Mouse (Mus musculus): ENCODE measurements around the gene Fbh1. TPM values are rescaled to one million over a fixed set of nuclear protein-coding genes. Genes with fewer than 3 reads are reported as not detected.

Gene Fbh1
- polyA plus RNA-seq (2016; fragmentation: Nextera tagmentation; extraction: Ambion mirVana), result 104 TPM in 2 replicates

- Histone ChIP-seq H3K4me1 (peaks cover 27% of the 10 kb centered on the region), H3K27ac (peak within 1 kb of the TSS; percentile 92), H3K4me3 (peak within 1 kb of the TSS; percentile 74), H3K36me3 (replicated peaks) (peaks cover 29% of the 10 kb centered on the region), H3K9me3 (no peaks in the 10 kb centered on the region), H3K27me3 (ENCODE audit: poor library complexity, severe bottlenecking) (no peaks in the 10 kb centered on the region)
- under 1% methylated on average over 73 of the region's 73 CpGs for WGBS
- peak; percentile 100 for DNase-seq (ENCODE audit: extremely low spot score, low spot score)
These were observed at the start of gene Fbh1, which contains the start of gene Ankrd16 for GRCm38 (mm10) chr2:11777091-11778068. Gene Fbh1 (minus strand): TSS chr2:11777582. Gene Ankrd16 (plus strand): TSS chr2:11777876.

- Histone ChIP-seq H3K4me1 (no peaks in the 10 kb centered on the region), H3K27me3 (ENCODE audit: poor library complexity, severe bottlenecking) (no peaks in the 10 kb centered on the region), H3K9me3 (no peaks in the 10 kb centered on the region), H3K4me3 (no peak overlapping the region), H3K36me3 (replicated peaks) (no peaks in the 10 kb centered on the region), H3K27ac (no peak overlapping the region)
- WGBS, result 87% methylated on average over 2 of the region's 2 CpGs
- DNase-seq (ENCODE audit: extremely low spot score, low spot score), result no peak
These were observed 24.0 kb upstream of the Fbh1 start for GRCm38 (mm10) chr2:11801299-11801930.

GRCm38 (mm10) chr2:11797930-11798364 is 20.6 kb upstream of the Fbh1 start:
- Histone ChIP-seq H3K36me3 (replicated peaks) (peaks cover 17% of the 10 kb centered on the region), H3K27ac (peak overlapping the region; percentile 15; the same call in 1 of the 2 replicates), H3K4me3 (no peak overlapping the region), H3K27me3 (ENCODE audit: poor library complexity, severe bottlenecking) (no peaks in the 10 kb centered on the region), H3K4me1 (no peaks in the 10 kb centered on the region), H3K9me3 (no peaks in the 10 kb centered on the region)
- WGBS, result 70% methylated on average over 5 of the region's 5 CpGs
- no peak for DNase-seq (ENCODE audit: extremely low spot score, low spot score)

- H3K27me3 ChIP-seq (ENCODE audit: poor library complexity, severe bottlenecking), result no peaks in the 10 kb centered on the region
- peaks cover 45% of the 10 kb centered on the region for H3K36me3 ChIP-seq (replicated peaks)
- H3K27ac ChIP-seq, result no peak overlapping the region
- no peak for DNase-seq (ENCODE audit: extremely low spot score, low spot score)
- no peaks in the 10 kb centered on the region for H3K9me3 ChIP-seq
- 78% methylated on average over 4 of the region's 4 CpGs for WGBS
- no peak overlapping the region for H3K4me3 ChIP-seq
- no peaks in the 10 kb centered on the region for H3K4me1 ChIP-seq
These were observed 17.3 kb upstream of the Fbh1 start for GRCm38 (mm10) chr2:11794668-11795067.

GRCm38 (mm10) chr2:11784159-11784558 is 6.8 kb upstream of the Fbh1 start:
- no peaks in the 10 kb centered on the region for H3K27me3 ChIP-seq (ENCODE audit: poor library complexity, severe bottlenecking)
- DNase-seq (ENCODE audit: extremely low spot score, low spot score), result no peak
- peaks cover 11% of the 10 kb centered on the region for H3K4me1 ChIP-seq
- H3K36me3 ChIP-seq (replicated peaks), result peaks cover 96% of the 10 kb centered on the region
- H3K9me3 ChIP-seq, result no peaks in the 10 kb centered on the region
- no peak overlapping the region for H3K27ac ChIP-seq
- WGBS, result 97% methylated on average over 6 of the region's 6 CpGs
- no peak overlapping the region for H3K4me3 ChIP-seq

GRCm38 (mm10) chr2:11778087-11778823 is 873 bp upstream of the Fbh1 start:
- WGBS, result under 1% methylated on average over 43 of the region's 43 CpGs
- no peaks in the 10 kb centered on the region for H3K27me3 ChIP-seq (ENCODE audit: poor library complexity, severe bottlenecking)

GRCm38 (mm10) chr2:11776415-11776814 is 967 bp downstream of the Fbh1 start:
- WGBS, result 57% methylated on average over 8 of the region's 8 CpGs
- Histone ChIP-seq H3K4me1 (peaks cover 27% of the 10 kb centered on the region), H3K36me3 (replicated peaks) (peaks cover 20% of the 10 kb centered on the region), H3K4me3 (peak overlapping the region; percentile 74), H3K9me3 (no peaks in the 10 kb centered on the region), H3K27ac (peak overlapping the region; percentile 92), H3K27me3 (ENCODE audit: poor library complexity, severe bottlenecking) (no peaks in the 10 kb centered on the region)
- no peak for DNase-seq (ENCODE audit: extremely low spot score, low spot score)

More at GRCm38 (mm10) chr2:11778087-11778823, 873 bp upstream of the Fbh1 start:
- H3K36me3 ChIP-seq (replicated peaks), result peaks cover 38% of the 10 kb centered on the region
- H3K4me1 ChIP-seq, result peaks cover 27% of the 10 kb centered on the region
- H3K27ac ChIP-seq, result peak overlapping the region; percentile 92
- no peaks in the 10 kb centered on the region for H3K9me3 ChIP-seq
- peak; percentile 90 for DNase-seq (ENCODE audit: extremely low spot score, low spot score)
- H3K4me3 ChIP-seq, result peak overlapping the region; percentile 74

GRCm38 (mm10) chr2:11775121-11775520 is 2.3 kb downstream of the Fbh1 start:
- no peak for DNase-seq (ENCODE audit: extremely low spot score, low spot score)
- H3K9me3 ChIP-seq, result no peaks in the 10 kb centered on the region
- WGBS, result 88% methylated on average over 5 of the region's 5 CpGs
- H3K27ac ChIP-seq, result no peak overlapping the region
- H3K36me3 ChIP-seq (replicated peaks), result peaks cover 7% of the 10 kb centered on the region
- H3K4me3 ChIP-seq, result no peak overlapping the region
- H3K4me1 ChIP-seq, result peaks cover 26% of the 10 kb centered on the region
- H3K27me3 ChIP-seq (ENCODE audit: poor library complexity, severe bottlenecking), result no peaks in the 10 kb centered on the region

GRCm38 (mm10) chr2:11774426-11774825 is 3.0 kb downstream of the Fbh1 start:
- H3K4me3 ChIP-seq, result no peak overlapping the region
- no peaks in the 10 kb centered on the region for H3K9me3 ChIP-seq
- 93% methylated on average over 10 of the region's 10 CpGs for WGBS
- DNase-seq (ENCODE audit: extremely low spot score, low spot score), result no peak
- peaks cover 5% of the 10 kb centered on the region for H3K36me3 ChIP-seq (replicated peaks)
- H3K4me1 ChIP-seq, result peaks cover 19% of the 10 kb centered on the region
- no peak overlapping the region for H3K27ac ChIP-seq
- H3K27me3 ChIP-seq (ENCODE audit: poor library complexity, severe bottlenecking), result no peaks in the 10 kb centered on the region

- H3K4me1 ChIP-seq, result peaks cover 12% of the 10 kb centered on the region
- no peaks in the 10 kb centered on the region for H3K27me3 ChIP-seq (ENCODE audit: poor library complexity, severe bottlenecking)
- no peak overlapping the region for H3K4me3 ChIP-seq
- H3K9me3 ChIP-seq, result no peaks in the 10 kb centered on the region
- no peak overlapping the region for H3K27ac ChIP-seq
- peaks cover 22% of the 10 kb centered on the region for H3K36me3 ChIP-seq (replicated peaks)
- 83% methylated on average over 4 of the region's 4 CpGs for WGBS
- no peak for DNase-seq (ENCODE audit: extremely low spot score, low spot score)
These were observed 5.0 kb downstream of the Fbh1 start for GRCm38 (mm10) chr2:11772401-11772800.

- Histone ChIP-seq H3K9me3 (no peaks in the 10 kb centered on the region), H3K27me3 (ENCODE audit: poor library complexity, severe bottlenecking) (no peaks in the 10 kb centered on the region), H3K4me1 (peaks cover 8% of the 10 kb centered on the region), H3K36me3 (replicated peaks) (peaks cover 29% of the 10 kb centered on the region), H3K27ac (no peak overlapping the region), H3K4me3 (no peak overlapping the region)
- DNase-seq (ENCODE audit: extremely low spot score, low spot score), result no peak
- WGBS, result 96% methylated on average over 4 of the region's 4 CpGs
These were observed 5.7 kb downstream of the Fbh1 start for GRCm38 (mm10) chr2:11771701-11772100.

GRCm38 (mm10) chr2:11767161-11767545 is 10.2 kb downstream of the Fbh1 start:
- Histone ChIP-seq H3K4me3 (no peak overlapping the region), H3K36me3 (replicated peaks) (peaks cover 74% of the 10 kb centered on the region), H3K9me3 (no peaks in the 10 kb centered on the region), H3K27ac (no peak overlapping the region), H3K4me1 (no peaks in the 10 kb centered on the region), H3K27me3 (ENCODE audit: poor library complexity, severe bottlenecking) (no peaks in the 10 kb centered on the region)
- DNase-seq (ENCODE audit: extremely low spot score, low spot score), result no peak
- WGBS, result 80% methylated on average over 10 of the region's 10 CpGs

All from forebrain, embryonic 10.5 days (tissue).